In the genomic region with DNA sequence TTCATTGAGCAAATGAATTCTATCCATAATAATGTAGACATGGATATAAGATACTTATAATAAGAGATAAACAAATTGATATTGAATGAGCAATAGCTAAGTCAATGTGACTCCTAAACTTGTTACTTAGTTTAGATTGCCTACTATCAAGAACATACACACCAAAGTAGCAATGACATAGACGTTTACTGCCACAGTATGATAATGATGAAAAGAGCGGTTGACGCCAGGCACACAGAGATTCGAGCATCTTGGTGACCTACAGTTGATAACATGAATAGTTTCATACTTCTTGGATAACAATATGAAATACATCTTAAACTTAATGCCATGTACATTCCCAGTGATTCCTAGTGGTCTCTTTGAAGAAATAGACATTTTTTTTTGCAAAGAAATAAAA, we compare ENCODE assay signal across 28 mouse cellular contexts. TPM values are rescaled to one million over a fixed set of nuclear protein-coding genes. Genes with fewer than 3 reads are reported as not detected.
DNase-seq lines count a peak whose midpoint lies in the region; ATAC-seq and TF ChIP-seq lines count a peak whose summit lies in the region.
"Had no signal": no experiment of that assay in that cellular context is flagged by ENCODE, and none has a peak within 500 bp of the region (broad histone marks: within the 10 kb centered on the region; RNA-seq: fewer than 3 reads in every experiment).

No protein-coding gene starts in this region.

- no peaks in the 10 kb centered on the region for H3K4me1 ChIP-seq in stomach, embryonic 15.5 days
- H3K4me1 ChIP-seq in stomach, postnatal 0 days (replicated peaks; ENCODE audit: control insufficient read depth, insufficient read depth) = no peaks in the 10 kb centered on the region
- H3K4me1 ChIP-seq in liver, embryonic 12.5 days = peaks cover 7% of the 10 kb centered on the region; the same call in 1 of the 2 replicates
- H3K4me1 ChIP-seq in liver, postnatal 0 days (ENCODE audit: insufficient read depth) = no peaks in the 10 kb centered on the region
- H3K4me1 ChIP-seq: embryonic facial prominence, embryonic 12.5 days; heart, embryonic 12.5 days; hindbrain, embryonic 13.5 days; midbrain, embryonic 10.5 days; neural tube, embryonic 12.5 days had no signal

- no peak overlapping the region for H3K4me3 ChIP-seq in stomach, embryonic 15.5 days (replicated peaks)
- no peak overlapping the region for H3K4me3 ChIP-seq in stomach, postnatal 0 days (ENCODE audit: low read depth, low read length)
- no peak overlapping the region for H3K4me3 ChIP-seq in liver, embryonic 12.5 days
- no peak overlapping the region for H3K4me3 ChIP-seq in liver, postnatal 0 days (ENCODE audit: low read depth, low read length)
- H3K4me3 ChIP-seq: embryonic facial prominence, embryonic 12.5 days; gastrocnemius, adult 2 months; heart, embryonic 12.5 days; hindbrain, embryonic 13.5 days; midbrain, embryonic 10.5 days; myocyte; neural tube, embryonic 12.5 days had no signal

- H3K9me3 ChIP-seq in stomach, embryonic 15.5 days = no peaks in the 10 kb centered on the region
- no peaks in the 10 kb centered on the region for H3K9me3 ChIP-seq in stomach, postnatal 0 days (ENCODE audit: control insufficient read depth, low read length)
- H3K9me3 ChIP-seq in liver, embryonic 12.5 days (replicated peaks) = no peaks in the 10 kb centered on the region
- no peaks in the 10 kb centered on the region for H3K9me3 ChIP-seq in liver, postnatal 0 days (ENCODE audit: low read length)
- H3K9me3 ChIP-seq: embryonic facial prominence, embryonic 12.5 days; heart, embryonic 12.5 days; hindbrain, embryonic 13.5 days; midbrain, embryonic 10.5 days; neural tube, embryonic 12.5 days had no signal

- peak; percentile 82; the same call in 1 of the 2 replicates for ATAC-seq in stomach, embryonic 15.5 days (ENCODE audit: insufficient read depth, low FRiP score, low read depth)
- no peak for ATAC-seq in stomach, postnatal 0 days (ENCODE audit: low FRiP score, low TSS enrichment)
- ATAC-seq in liver, embryonic 12.5 days = peak; percentile 100
- ATAC-seq in liver, postnatal 0 days = peak; percentile 83
- ATAC-seq: forebrain, embryonic 16.5 days; intestine, embryonic 16.5 days had no signal

- no peaks in the 10 kb centered on the region for H3K36me3 ChIP-seq in stomach, embryonic 15.5 days
- H3K36me3 ChIP-seq in stomach, postnatal 0 days (ENCODE audit: control insufficient read depth, insufficient read depth, low read length) = no peaks in the 10 kb centered on the region
- H3K36me3 ChIP-seq in liver, embryonic 12.5 days = no peaks in the 10 kb centered on the region
- no peaks in the 10 kb centered on the region for H3K36me3 ChIP-seq in liver, postnatal 0 days (replicated peaks; ENCODE audit: insufficient read depth, low read length)
- H3K36me3 ChIP-seq: embryonic facial prominence, embryonic 12.5 days; heart, embryonic 12.5 days; hindbrain, embryonic 13.5 days; midbrain, embryonic 10.5 days; neural tube, embryonic 12.5 days had no signal

- no peak overlapping the region for H3K27ac ChIP-seq in stomach, embryonic 15.5 days
- H3K27ac ChIP-seq in stomach, postnatal 0 days (replicated peaks) = no peak overlapping the region
- no peak overlapping the region for H3K27ac ChIP-seq in liver, embryonic 12.5 days
- no peak overlapping the region for H3K27ac ChIP-seq in liver, postnatal 0 days (ENCODE audit: low read depth)
- H3K27ac ChIP-seq: embryonic facial prominence, embryonic 12.5 days; gastrocnemius, adult 2 months; hindbrain, embryonic 13.5 days; kidney, postnatal 0 days; macrophage; midbrain, embryonic 10.5 days; neural tube, embryonic 12.5 days had no signal

- no peak overlapping the region for H3K9ac ChIP-seq in stomach, embryonic 15.5 days
- no peak overlapping the region for H3K9ac ChIP-seq in stomach, postnatal 0 days (ENCODE audit: low read length)
- no peak overlapping the region for H3K9ac ChIP-seq in liver, embryonic 12.5 days
- no peak overlapping the region for H3K9ac ChIP-seq in liver, postnatal 0 days (replicated peaks)
- H3K9ac ChIP-seq: embryonic facial prominence, embryonic 12.5 days; heart, embryonic 12.5 days; hindbrain, embryonic 13.5 days; neural tube, embryonic 12.5 days had no signal

- no peak for TF ChIP-seq EP300 in stomach, postnatal 0 days (optimal IDR thresholded peaks at IDR 0.05)
- peak; percentile 96 for TF ChIP-seq EP300 in liver, postnatal 0 days (IDR thresholded peaks at IDR 0.05; ENCODE audit: low read depth)

- DNase-seq in stomach, postnatal 0 days (ENCODE audit: low spot score) = no peak
- no peak for DNase-seq in liver, postnatal 0 days
- no peak for DNase-seq in urinary bladder, postnatal 14 days (ENCODE audit: low spot score)
- DNase-seq in layer of hippocampus, postnatal 36 days = no peak
- DNase-seq in cerebellum, adult 8-10 months = no peak
- DNase-seq: adrenal gland, postnatal 10 days; cerebellum, adult 18-20 months; cerebellum, postnatal 14 days; gastrocnemius, adult 2 months; gastrocnemius, postnatal 36 days; heart, adult 18-20 months; heart, postnatal 4 days; kidney, adult 8-10 months; layer of hippocampus, adult 9-11 months; right cerebral cortex, postnatal 4 days had no signal

- 83% methylated on average over 4 of the region's 4 CpGs for WGBS in stomach, embryonic 15.5 days
- WGBS in stomach, postnatal 0 days = 82% methylated on average over 4 of the region's 4 CpGs
- 30% methylated on average over 4 of the region's 4 CpGs for WGBS in liver, embryonic 12.5 days (ENCODE audit: insufficient replicate concordance)
- 69% methylated on average over 4 of the region's 4 CpGs for WGBS in liver, postnatal 0 days (ENCODE audit: insufficient replicate concordance)

- TF ChIP-seq CTCF in stomach, postnatal 0 days (IDR thresholded peaks at IDR 0.05; ENCODE audit: low read depth) = no peak
- TF ChIP-seq CTCF in liver, postnatal 0 days (IDR thresholded peaks at IDR 0.05; ENCODE audit: low read depth) = no peak

- H3K4me2 ChIP-seq in stomach, embryonic 15.5 days = no peak overlapping the region
- H3K4me2 ChIP-seq in stomach, postnatal 0 days (replicated peaks; ENCODE audit: low read depth) = no peak overlapping the region
- no peak overlapping the region for H3K4me2 ChIP-seq in liver, embryonic 12.5 days
- no peak overlapping the region for H3K4me2 ChIP-seq in liver, postnatal 0 days (ENCODE audit: low read depth, low read length)
- H3K4me2 ChIP-seq: embryonic facial prominence, embryonic 12.5 days; heart, embryonic 12.5 days; hindbrain, embryonic 13.5 days; neural tube, embryonic 12.5 days had no signal

- no peaks in the 10 kb centered on the region for H3K27me3 ChIP-seq in stomach, embryonic 15.5 days (replicated peaks)
- H3K27me3 ChIP-seq in stomach, postnatal 0 days (ENCODE audit: control insufficient read depth, insufficient read depth, low read length) = no peaks in the 10 kb centered on the region
- no peaks in the 10 kb centered on the region for H3K27me3 ChIP-seq in liver, embryonic 12.5 days (replicated peaks)
- H3K27me3 ChIP-seq in liver, postnatal 0 days (ENCODE audit: insufficient read depth, low read length) = no peaks in the 10 kb centered on the region
- H3K27me3 ChIP-seq: CH12.LX; embryonic facial prominence, embryonic 12.5 days; heart, embryonic 12.5 days; hindbrain, embryonic 13.5 days; neural tube, embryonic 12.5 days had no signal

RNA-seq across cellular contexts. Expression of gene Tbc1d2b, which starts 55.9 kb away (rescaled TPM):
- polyA plus RNA-seq in stomach, embryonic 15.5 days (2015; fragmentation: Nextera tagmentation; extraction: Ambion mirVana) = 17.1 and 17.8 TPM in 2 replicates
- 6.6 and 7.7 TPM in 2 replicates for polyA plus RNA-seq in stomach, postnatal 0 days (2015; fragmentation: Nextera tagmentation; extraction: Ambion mirVana)
- 11.0 and 12.2 TPM in 2 replicates for polyA plus RNA-seq in liver, embryonic 12.5 days (2016; fragmentation: Nextera tagmentation; extraction: Ambion mirVana)
- polyA plus RNA-seq in liver, postnatal 0 days (2015; fragmentation: Nextera tagmentation; extraction: Ambion mirVana) = 5.1 and 6.2 TPM in 2 replicates
- 1 to 10 TPM; 9.0 to 9.1 TPM for total RNA-seq in layer of hippocampus, postnatal 36 days (2021)
